Mouse (Mus musculus) midbrain, embryonic 10.5 days (tissue): Measurements from ENCODE around the gene Fancd2. TPM values are rescaled to one million over a fixed set of nuclear protein-coding genes. Genes with fewer than 3 reads are reported as not detected.

Experiments
- DNase-seq: peaks from one replicate; pipeline ENCODE4 v3.0.0-alpha.2; 2017; ENCODE audit warnings: low spot score
- H3K27ac ChIP-seq: fragments of 300-500 bp; sonication (generic); replicated peaks from 2 replicates; pipeline ENCODE4 v1.5.1; 2016; ENCODE audit warnings: mild to moderate bottlenecking
- H3K27me3 ChIP-seq: fragments of 300-500 bp; sonication (generic); 2 replicates; pipeline ENCODE4 v1.6.1; 2016; ENCODE audit warnings: low read depth, mild to moderate bottlenecking; ENCODE audit not compliant: poor library complexity, severe bottlenecking
- H3K36me3 ChIP-seq: fragments of 300-500 bp; sonication (generic); 2 replicates; pipeline ENCODE4 v1.6.1; 2016; ENCODE audit warnings: mild to moderate bottlenecking, moderate library complexity
- H3K4me1 ChIP-seq: fragments of 300-500 bp; sonication (generic); 2 replicates; pipeline ENCODE4 v1.6.1; 2016
- H3K4me3 ChIP-seq: fragments of 300-500 bp; sonication (generic); 2 replicates; pipeline ENCODE4 v1.5.1; 2016; ENCODE audit warnings: mild to moderate bottlenecking, moderate library complexity
- H3K9me3 ChIP-seq: fragments of 300-500 bp; sonication (generic); replicated peaks from 2 replicates; pipeline ENCODE4 v1.6.1; 2016; ENCODE audit warnings: mild to moderate bottlenecking
- WGBS: fragments of 180-500 bp; shearing (Covaris S2); methylation state at CpG from one replicate; pipeline ENCODE4 v1.1.7; 2016; 5-methylcytosine and 5-hydroxymethylcytosine counted together
- microRNA-seq: library from miRNA; unstranded; fragments of <30 nt; microRNA quantifications from one replicate; pipeline ENCODE4, GENCODE M21; 2017
- polyA plus RNA-seq: library from polyadenylated mRNA; unstranded; fragments of >200 nt; fragmentation: Nextera tagmentation; extraction: Ambion mirVana; gene quantifications from 2 replicates; pipeline ENCODE4 v1.2.1, GENCODE M21; 2016

The Fancd2 gene
- polyA plus RNA-seq, 1 experiment from 2014 or later: 18.2 TPM

- WGBS: 66% methylated on average over 5 of the region's 5 CpGs
- H3K27ac ChIP-seq: peak overlapping the region; percentile 94; the same call in 1 of the 2 replicates
- H3K4me1 ChIP-seq: peaks cover 17% of the 10 kb centered on the region
- peaks cover 43% of the 10 kb centered on the region for H3K36me3 ChIP-seq
- no peaks in the 10 kb centered on the region for H3K9me3 ChIP-seq
- no peaks in the 10 kb centered on the region for H3K27me3 ChIP-seq
- DNase-seq: no peak
- peak overlapping the region; percentile 68 for H3K4me3 ChIP-seq
Measured at GRCm38 (mm10) chr6:113624989-113625770, 93.7 kb downstream of the Fancd2 start.

GRCm38 (mm10) chr6:113630322-113630721, 98.8 kb downstream of the Fancd2 start:
- Histone ChIP-seq H3K27me3 (no peaks in the 10 kb centered on the region), H3K4me1 (peaks cover 7% of the 10 kb centered on the region), H3K9me3 (no peaks in the 10 kb centered on the region), H3K4me3 (no peak overlapping the region), H3K27ac (no peak overlapping the region), H3K36me3 (peaks cover 83% of the 10 kb centered on the region)
- 87% methylated on average over 5 of the region's 5 CpGs for WGBS
- DNase-seq: no peak

GRCm38 (mm10) chr6:113632863-113633262, 101.4 kb downstream of the Fancd2 start:
- Histone ChIP-seq H3K27me3 (no peaks in the 10 kb centered on the region), H3K4me1 (no peaks in the 10 kb centered on the region), H3K36me3 (peaks cover 61% of the 10 kb centered on the region), H3K9me3 (no peaks in the 10 kb centered on the region), H3K4me3 (no peak overlapping the region), H3K27ac (no peak overlapping the region)
- no peak for DNase-seq
- 91% methylated on average over 4 of the region's 4 CpGs for WGBS

GRCm38 (mm10) chr6:113638302-113639040, 107.0 kb downstream of the Fancd2 start, which contains the start of gene Irak2:
Irak2 (plus strand) TSS chr6:113638467.
- WGBS: 9% methylated on average over 37 of the region's 37 CpGs
- Histone ChIP-seq H3K9me3 (no peaks in the 10 kb centered on the region), H3K4me3 (peak within 1 kb of the TSS; percentile 58), H3K4me1 (peaks cover 11% of the 10 kb centered on the region), H3K36me3 (peaks cover 7% of the 10 kb centered on the region), H3K27me3 (no peaks in the 10 kb centered on the region), H3K27ac (peak within 1 kb of the TSS; percentile 71)
- DNase-seq: peak; percentile 91

- WGBS: 90% methylated on average over 4 of the region's 4 CpGs
- Histone ChIP-seq H3K4me3 (no peak overlapping the region), H3K27ac (no peak overlapping the region), H3K27me3 (no peaks in the 10 kb centered on the region), H3K36me3 (peaks cover under 1% of the 10 kb centered on the region), H3K4me1 (peaks cover 11% of the 10 kb centered on the region), H3K9me3 (no peaks in the 10 kb centered on the region)
- no peak for DNase-seq
Measured at GRCm38 (mm10) chr6:113639201-113639600, 107.7 kb downstream of the Fancd2 start.

DNA sequence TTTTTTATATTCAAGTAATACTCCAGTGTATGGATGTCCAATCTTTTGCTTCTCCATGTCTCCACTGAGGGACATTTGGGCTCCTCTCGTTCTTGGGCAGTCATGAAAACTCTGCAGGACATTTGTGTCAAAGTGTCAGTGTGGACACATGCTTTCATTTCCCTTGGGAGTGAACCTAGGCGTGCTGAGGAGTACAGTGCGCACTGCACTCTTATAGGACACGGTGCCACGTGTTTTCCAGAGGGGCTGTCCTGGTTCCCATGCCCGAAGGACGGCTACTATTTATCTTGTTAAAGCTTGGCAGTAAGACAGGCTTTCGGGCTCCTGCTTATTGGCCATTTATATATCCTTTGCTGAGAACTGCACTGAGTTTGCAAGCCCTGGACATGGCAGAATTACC, 111.1 kb downstream of the Fancd2 start:
- no peaks in the 10 kb centered on the region for H3K9me3 ChIP-seq
- no peaks in the 10 kb centered on the region for H3K27me3 ChIP-seq
- H3K4me3 ChIP-seq: no peak overlapping the region
- H3K36me3 ChIP-seq: no peaks in the 10 kb centered on the region
- 90% methylated on average over 8 of the region's 8 CpGs for WGBS
- H3K27ac ChIP-seq: no peak overlapping the region
- DNase-seq: no peak
- H3K4me1 ChIP-seq: peaks cover 11% of the 10 kb centered on the region

GRCm38 (mm10) chr6:113643021-113643420, 111.5 kb downstream of the Fancd2 start:
- 87% methylated on average over 4 of the region's 4 CpGs for WGBS
- H3K4me3 ChIP-seq: no peak overlapping the region
- no peak for DNase-seq
- no peaks in the 10 kb centered on the region for H3K9me3 ChIP-seq
- H3K4me1 ChIP-seq: peaks cover 11% of the 10 kb centered on the region
- no peaks in the 10 kb centered on the region for H3K27me3 ChIP-seq
- H3K27ac ChIP-seq: no peak overlapping the region
- H3K36me3 ChIP-seq: no peaks in the 10 kb centered on the region

GRCm38 (mm10) chr6:113643967-113644366, 112.5 kb downstream of the Fancd2 start:
- Histone ChIP-seq H3K27ac (no peak overlapping the region), H3K27me3 (no peaks in the 10 kb centered on the region), H3K36me3 (no peaks in the 10 kb centered on the region), H3K4me1 (peaks cover 7% of the 10 kb centered on the region; the same call in 1 of the 2 replicates), H3K4me3 (no peak overlapping the region), H3K9me3 (no peaks in the 10 kb centered on the region)
- no peak for DNase-seq
- 99% methylated on average over 2 of the region's 2 CpGs for WGBS

- WGBS: 86% methylated on average over 8 of the region's 8 CpGs
- Histone ChIP-seq H3K4me1 (peaks cover 8% of the 10 kb centered on the region; the same call in 1 of the 2 replicates), H3K4me3 (no peak overlapping the region), H3K36me3 (no peaks in the 10 kb centered on the region), H3K27me3 (no peaks in the 10 kb centered on the region), H3K9me3 (no peaks in the 10 kb centered on the region), H3K27ac (no peak overlapping the region)
- DNase-seq: no peak
Measured at GRCm38 (mm10) chr6:113644808-113645207, 113.3 kb downstream of the Fancd2 start.

Small RNA genes within 50 kb of the gene (microRNA-seq; reads per million reads assigned to microRNA genes)
- gene Gm23365: not detected

Other genes starting within 250 kb of the Fancd2 start
- gene Cpne9, start 249.4 kb upstream of the Fancd2 start, polyA plus RNA-seq: 0.27 and 0.38 TPM in 2 replicates
- gene Brpf1, start 224.5 kb upstream of the Fancd2 start, polyA plus RNA-seq: 22.4 and 26.2 TPM in 2 replicates
- 16.1 and 18.8 TPM in 2 replicates for gene Ogg1, start 204.7 kb upstream of the Fancd2 start, polyA plus RNA-seq
- gene Camk1, start 187.7 kb upstream of the Fancd2 start, polyA plus RNA-seq: 47.2 and 54.3 TPM in 2 replicates
- 59.2 and 62.9 TPM in 2 replicates for gene Tada3, start 153.8 kb upstream of the Fancd2 start, polyA plus RNA-seq
- gene Arpc4, start 153.6 kb upstream of the Fancd2 start, polyA plus RNA-seq: 379 and 381 TPM in 2 replicates
- 5.9 and 6.7 TPM in 2 replicates for gene Ttll3, start 142.4 kb upstream of the Fancd2 start, polyA plus RNA-seq
- 36.3 and 43.4 TPM in 2 replicates for gene Rpusd3, start 112.3 kb upstream of the Fancd2 start, polyA plus RNA-seq
- not detected in 2 replicates for gene Cidec, start 95.9 kb upstream of the Fancd2 start, polyA plus RNA-seq
- gene Jagn1, start 89.1 kb upstream of the Fancd2 start, polyA plus RNA-seq: 90.0 and 93.5 TPM in 2 replicates
- gene Il17re, start 73.2 kb upstream of the Fancd2 start, polyA plus RNA-seq: 1.1 and 1.4 TPM in 2 replicates
- gene Il17rc, start 60.3 kb upstream of the Fancd2 start, polyA plus RNA-seq: 4.4 and 5.3 TPM in 2 replicates
- 43.0 and 45.4 TPM in 2 replicates for gene Creld1, start 48.4 kb upstream of the Fancd2 start, polyA plus RNA-seq
- gene Prrt3, start 29.8 kb upstream of the Fancd2 start, polyA plus RNA-seq: 2.0 and 2.3 TPM in 2 replicates
- 82.0 and 83.4 TPM in 2 replicates for gene Emc3, start within 50 bp of the Fancd2 start, polyA plus RNA-seq
- 0.17 and 0.52 TPM in 2 replicates for gene Fancd2os, start 69.0 kb downstream of the Fancd2 start, polyA plus RNA-seq
- gene Brk1, start 73.1 kb downstream of the Fancd2 start, polyA plus RNA-seq: 210 and 217 TPM in 2 replicates
- gene Vhl, start 92.3 kb downstream of the Fancd2 start, polyA plus RNA-seq: 44.4 and 45.5 TPM in 2 replicates
- 2.6 and 3.0 TPM in 2 replicates for gene Irak2, start 106.8 kb downstream of the Fancd2 start, polyA plus RNA-seq
- 0.54 and 0.76 TPM in 2 replicates for gene Tatdn2, start 165.4 kb downstream of the Fancd2 start, polyA plus RNA-seq
- not detected in 2 replicates for gene Ghrl, start 188.2 kb downstream of the Fancd2 start, polyA plus RNA-seq
- 281 and 284 TPM in 2 replicates for gene Sec13, start 209.1 kb downstream of the Fancd2 start, polyA plus RNA-seq